Mouse (Mus musculus) heart, embryonic 16.5 days (tissue): Measurements from ENCODE around the gene Cox5a. TPM values are rescaled to one million over a fixed set of nuclear protein-coding genes. Genes with fewer than 3 reads are reported as not detected.

Experiments used
- ATAC-seq: fragments of 200-750 bp; cut with Nextera tagmentation; replicated peaks from 2 replicates; pipeline ENCODE4 v1.8.0; 2017; ENCODE audit warnings: moderate number of reproducible peaks; ENCODE audit not compliant: insufficient read depth, low FRiP score; ENCODE audit errors: extremely low read depth
- H3K27ac ChIP-seq: fragments of 300-500 bp; sonication (generic); 2 replicates; pipeline ENCODE4 v1.5.1; 2014; ENCODE audit warnings: mild to moderate bottlenecking, low read length, control low read depth, moderate library complexity
- H3K27me3 ChIP-seq: fragments of 300-500 bp; sonication (generic); 2 replicates; pipeline ENCODE4 v1.6.1; 2014; ENCODE audit warnings: low read length, mixed read lengths; ENCODE audit not compliant: control insufficient read depth, insufficient read depth
- H3K36me3 ChIP-seq: fragments of 300-500 bp; sonication (generic); 2 replicates; pipeline ENCODE4 v1.6.1; 2014; ENCODE audit not compliant: control insufficient read depth, insufficient read depth
- H3K4me1 ChIP-seq: fragments of 300-500 bp; sonication (generic); 2 replicates; pipeline ENCODE4 v1.6.1; 2014; ENCODE audit warnings: low read length, mixed read lengths; ENCODE audit not compliant: control insufficient read depth, insufficient read depth
- H3K4me2 ChIP-seq: fragments of 300-500 bp; sonication (generic); 2 replicates; pipeline ENCODE4 v1.6.1; 2014; ENCODE audit warnings: low read depth, mild to moderate bottlenecking, control low read depth, low read length
- H3K4me3 ChIP-seq: fragments of 300-500 bp; sonication (generic); 2 replicates; pipeline ENCODE4 v1.5.1; 2014; ENCODE audit warnings: mild to moderate bottlenecking, control low read depth, low read length
- H3K9ac ChIP-seq: fragments of 300-500 bp; sonication (generic); 2 replicates; pipeline ENCODE4 v1.6.1; 2014; ENCODE audit warnings: low read length, control low read depth
- H3K9me3 ChIP-seq: fragments of 300-500 bp; sonication (generic); replicated peaks from 2 replicates; pipeline ENCODE4 v1.6.1; 2016; ENCODE audit warnings: low read length; ENCODE audit not compliant: control insufficient read depth
- WGBS: fragments of 180-500 bp; shearing (Covaris S2); extraction: QIAGEN DNeasy Blood & Tissue Kit; methylation state at CpG from one replicate; pipeline ENCODE4 v1.1.7; 2014; 5-methylcytosine and 5-hydroxymethylcytosine counted together
- polyA plus RNA-seq: library from polyadenylated mRNA; unstranded; fragments of >200 nt; fragmentation: Nextera tagmentation; extraction: Ambion mirVana; gene quantifications from 2 replicates; pipeline ENCODE4 v1.2.1, GENCODE M21; 2015

The Cox5a gene
- polyA plus RNA-seq, 1 experiment from 2014 or later = 1,803 TPM

GRCm38 (mm10) chr9:57522114-57522860 is 1.2 kb downstream of the Cox5a start:
- Histone ChIP-seq H3K27ac (peak overlapping the region; percentile 99), H3K9ac (peak overlapping the region; percentile 100), H3K9me3 (no peaks in the 10 kb centered on the region), H3K4me1 (peaks cover 32% of the 10 kb centered on the region), H3K36me3 (no peaks in the 10 kb centered on the region), H3K4me3 (peak overlapping the region; percentile 98), H3K4me2 (peak overlapping the region; percentile 79), H3K27me3 (no peaks in the 10 kb centered on the region)
- no peak for ATAC-seq
- 20% methylated on average over 7 of the region's 7 CpGs for WGBS

DNA sequence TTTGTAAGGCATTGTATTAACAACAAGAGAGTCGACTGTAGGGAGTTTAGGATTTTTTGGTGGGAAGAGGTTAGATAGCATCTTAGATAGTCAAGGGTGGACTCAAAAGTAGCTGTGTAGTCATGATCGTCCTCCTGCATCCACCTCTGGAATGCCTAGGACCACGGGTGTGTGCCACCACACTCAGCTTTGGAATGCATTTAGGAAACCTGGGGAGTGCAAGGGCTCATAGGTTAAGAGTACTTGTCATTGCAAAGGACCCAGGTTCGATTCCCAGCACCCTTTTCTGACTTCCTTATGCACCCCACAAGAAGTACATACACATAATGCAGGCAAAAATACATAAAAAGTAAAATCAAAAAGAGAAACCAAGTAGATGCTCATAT is 1.8 kb downstream of the Cox5a start:
- WGBS = 47% methylated on average over 4 of the region's 4 CpGs
- Histone ChIP-seq H3K9ac (peak overlapping the region; percentile 100), H3K4me1 (peaks cover 32% of the 10 kb centered on the region), H3K36me3 (no peaks in the 10 kb centered on the region), H3K9me3 (no peaks in the 10 kb centered on the region), H3K4me2 (peak overlapping the region; percentile 79), H3K27me3 (no peaks in the 10 kb centered on the region), H3K27ac (no peak overlapping the region; the same call in none of the 2 replicates), H3K4me3 (peak overlapping the region; percentile 98)
- no peak for ATAC-seq

- Histone ChIP-seq H3K9ac (peak overlapping the region; percentile 36; the same call in 1 of the 2 replicates), H3K4me1 (peaks cover 32% of the 10 kb centered on the region), H3K4me2 (peak overlapping the region; percentile 40), H3K9me3 (no peaks in the 10 kb centered on the region), H3K4me3 (peak overlapping the region; percentile 12; the same call in 1 of the 2 replicates), H3K27ac (no peak overlapping the region), H3K27me3 (no peaks in the 10 kb centered on the region), H3K36me3 (no peaks in the 10 kb centered on the region)
- no peak for ATAC-seq
- WGBS = 83% methylated on average over 1 of the region's 1 CpGs
Observed at GRCm38 (mm10) chr9:57523754-57524153, 2.7 kb downstream of the Cox5a start.

- no peaks in the 10 kb centered on the region for H3K9me3 ChIP-seq
- peaks cover 3% of the 10 kb centered on the region; the same call in 1 of the 2 replicates for H3K36me3 ChIP-seq
- H3K27me3 ChIP-seq = no peaks in the 10 kb centered on the region
- no peak overlapping the region for H3K27ac ChIP-seq
- peaks cover 32% of the 10 kb centered on the region for H3K4me1 ChIP-seq
- ATAC-seq = no peak
- peak overlapping the region; percentile 36; the same call in 1 of the 2 replicates for H3K9ac ChIP-seq
- H3K4me2 ChIP-seq = peak overlapping the region; percentile 40
- H3K4me3 ChIP-seq = no peak overlapping the region
Observed at GRCm38 (mm10) chr9:57524439-57524838, 3.4 kb downstream of the Cox5a start.

- peaks cover 9% of the 10 kb centered on the region for H3K36me3 ChIP-seq
- WGBS = 59% methylated on average over 2 of the region's 2 CpGs
- peaks cover 29% of the 10 kb centered on the region for H3K4me1 ChIP-seq
- no peaks in the 10 kb centered on the region for H3K27me3 ChIP-seq
- H3K27ac ChIP-seq = no peak overlapping the region
- H3K4me3 ChIP-seq = no peak overlapping the region
- no peak overlapping the region for H3K9ac ChIP-seq
- no peak for ATAC-seq
- H3K4me2 ChIP-seq = 0 out of 2 replicates have a peak overlapping the region, but pooled peaks have one; percentile 5
- no peaks in the 10 kb centered on the region for H3K9me3 ChIP-seq
Observed at GRCm38 (mm10) chr9:57525516-57525915, 4.4 kb downstream of the Cox5a start.

GRCm38 (mm10) chr9:57526435-57526834 is 5.4 kb downstream of the Cox5a start:
- Histone ChIP-seq H3K4me1 (peaks cover 29% of the 10 kb centered on the region), H3K27me3 (no peaks in the 10 kb centered on the region), H3K36me3 (peaks cover 15% of the 10 kb centered on the region), H3K4me3 (no peak overlapping the region), H3K27ac (no peak overlapping the region), H3K9me3 (no peaks in the 10 kb centered on the region), H3K4me2 (no peak overlapping the region), H3K9ac (no peak overlapping the region)
- no peak for ATAC-seq

GRCm38 (mm10) chr9:57531946-57532345 is 10.9 kb downstream of the Cox5a start:
- Histone ChIP-seq H3K27me3 (no peaks in the 10 kb centered on the region), H3K27ac (no peak overlapping the region; the same call in 1 of the 2 replicates), H3K9ac (no peak overlapping the region), H3K36me3 (peaks cover 38% of the 10 kb centered on the region), H3K4me2 (no peak overlapping the region), H3K9me3 (no peaks in the 10 kb centered on the region), H3K4me1 (peaks cover 3% of the 10 kb centered on the region; the same call in 1 of the 2 replicates), H3K4me3 (no peak overlapping the region)
- whole genome bisulfite sequencing = 57% methylated on average over 1 of the region's 1 CpGs
- ATAC-seq = no peak

- Histone ChIP-seq H3K9ac (peak overlapping the region; percentile 96; the same call in 1 of the 2 replicates), H3K4me2 (peak overlapping the region; percentile 91; the same call in 1 of the 2 replicates), H3K36me3 (peaks cover 28% of the 10 kb centered on the region), H3K27ac (no peak overlapping the region), H3K9me3 (no peaks in the 10 kb centered on the region), H3K27me3 (no peaks in the 10 kb centered on the region), H3K4me3 (no peak overlapping the region), H3K4me1 (peaks cover 13% of the 10 kb centered on the region)
- WGBS = 81% methylated on average over 5 of the region's 5 CpGs
- no peak for ATAC-seq
Observed at GRCm38 (mm10) chr9:57536362-57536761, 15.3 kb downstream of the Cox5a start.

- Histone ChIP-seq H3K9me3 (no peaks in the 10 kb centered on the region), H3K9ac (peak within 1 kb of the TSS; percentile 96), H3K36me3 (peaks cover 21% of the 10 kb centered on the region), H3K4me3 (peak within 1 kb of the TSS; percentile 94), H3K4me2 (peak within 1 kb of the TSS; percentile 91), H3K4me1 (peaks cover 13% of the 10 kb centered on the region), H3K27ac (peak within 1 kb of the TSS; percentile 86), H3K27me3 (no peaks in the 10 kb centered on the region)
- peak; percentile 87 for ATAC-seq
- WGBS = 2% methylated on average over 45 of the region's 45 CpGs
Observed at GRCm38 (mm10) chr9:57537044-57537727, 16.1 kb downstream of the Cox5a start, which contains the start of gene Fam219b. Gene Fam219b (plus strand): TSS chr9:57537528.
